Mouse (Mus musculus): ENCODE data around the gene Bbs9. TPM values are rescaled to one million over a fixed set of nuclear protein-coding genes. Genes with fewer than 3 reads are reported as not detected.

The Bbs9 gene
- polyA plus RNA-seq, 1 experiment from 2014 or later = 15.5 TPM

DNA sequence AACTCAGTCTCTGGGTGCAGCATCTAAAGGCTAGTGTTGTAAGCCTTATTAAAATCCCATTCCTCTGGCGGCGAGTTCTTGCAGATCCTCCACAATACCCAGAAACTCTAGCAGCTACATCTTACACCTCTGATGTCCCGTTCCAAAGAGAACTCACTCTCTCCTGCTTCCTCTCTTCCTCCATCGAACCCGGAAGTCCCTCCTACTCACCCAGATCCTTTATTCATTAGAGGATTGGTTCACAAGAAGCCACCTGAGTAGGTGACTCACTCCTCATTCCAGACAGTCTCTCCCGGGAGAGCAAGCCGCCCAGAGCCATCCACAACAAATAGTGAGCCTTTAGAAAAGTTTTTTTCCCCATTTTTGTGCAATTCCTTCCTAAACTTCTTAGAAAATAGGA, 10.7 kb downstream of the Bbs9 start:
- Histone ChIP-seq H3K79me2 (ENCODE audit: inconsistent target) (no peaks in the 10 kb centered on the region), H3K4me3 (ENCODE audit: inconsistent target) (no peak overlapping the region), H3K27ac (no peak overlapping the region), H3K36me3 (ENCODE audit: inconsistent target) (no peaks in the 10 kb centered on the region)
- 96% methylated on average over 7 of the region's 7 CpGs for WGBS (ENCODE audit: missing documents)

DNA sequence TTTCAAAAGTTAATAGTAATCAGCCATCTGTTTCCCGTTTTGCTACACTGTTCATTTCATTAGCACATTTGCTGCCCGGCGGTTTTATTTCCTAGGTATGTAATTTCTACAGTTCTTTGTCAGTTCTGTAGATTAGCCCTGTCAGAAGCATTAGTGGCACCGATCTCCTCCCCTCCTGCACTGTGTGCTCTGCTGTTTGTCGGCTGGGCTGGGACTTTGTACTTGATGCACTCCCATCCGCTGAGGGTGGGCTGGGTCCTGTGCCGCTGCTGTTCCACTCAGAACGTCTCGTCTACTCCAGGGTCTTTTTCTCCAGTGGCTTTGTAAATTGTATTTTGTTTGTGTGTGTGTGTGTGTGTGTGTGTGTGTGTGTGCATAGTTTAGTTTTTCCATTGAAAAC, 13.4 kb downstream of the Bbs9 start:
- Histone ChIP-seq H3K27ac (no peak overlapping the region), H3K79me2 (ENCODE audit: inconsistent target) (no peaks in the 10 kb centered on the region), H3K36me3 (ENCODE audit: inconsistent target) (no peaks in the 10 kb centered on the region), H3K4me3 (ENCODE audit: inconsistent target) (no peak overlapping the region)
- 93% methylated on average over 9 of the region's 9 CpGs for WGBS (ENCODE audit: missing documents)

DNA sequence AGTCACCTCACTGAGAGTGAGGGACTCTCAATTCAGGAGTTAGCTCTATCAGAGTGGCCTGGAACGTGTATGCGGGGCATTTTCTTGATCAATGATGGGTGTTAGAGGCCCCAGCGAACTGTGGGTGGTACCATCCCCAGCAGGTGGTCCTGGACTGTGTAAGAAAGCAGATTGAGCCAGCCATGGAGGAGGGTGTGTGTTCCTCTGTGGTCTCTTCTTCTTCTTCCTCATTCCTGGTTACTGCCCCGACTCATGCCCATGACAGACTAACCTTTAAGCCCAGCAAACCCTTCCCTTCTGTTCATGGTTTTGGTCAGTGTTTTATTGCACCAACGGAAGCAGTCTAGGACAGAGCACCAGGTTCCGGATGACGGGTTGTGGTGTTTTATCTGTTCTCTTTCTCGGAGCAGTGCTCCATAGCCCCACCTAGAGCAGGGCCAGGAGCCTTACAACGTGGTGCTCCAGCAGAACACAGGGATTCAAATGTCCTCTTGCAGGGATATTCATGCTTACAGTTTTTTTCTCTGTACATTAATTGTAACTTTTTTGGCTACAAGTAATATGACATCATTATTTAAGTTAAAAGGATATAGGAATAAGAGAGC, 18.8 kb downstream of the Bbs9 start:
- Histone ChIP-seq H3K79me2 (ENCODE audit: inconsistent target) (no peaks in the 10 kb centered on the region), H3K4me3 (ENCODE audit: inconsistent target) (no peak overlapping the region), H3K27ac (no peak overlapping the region), H3K36me3 (ENCODE audit: inconsistent target) (no peaks in the 10 kb centered on the region)
- 78% methylated on average over 9 of the region's 9 CpGs for WGBS (ENCODE audit: missing documents)

DNA sequence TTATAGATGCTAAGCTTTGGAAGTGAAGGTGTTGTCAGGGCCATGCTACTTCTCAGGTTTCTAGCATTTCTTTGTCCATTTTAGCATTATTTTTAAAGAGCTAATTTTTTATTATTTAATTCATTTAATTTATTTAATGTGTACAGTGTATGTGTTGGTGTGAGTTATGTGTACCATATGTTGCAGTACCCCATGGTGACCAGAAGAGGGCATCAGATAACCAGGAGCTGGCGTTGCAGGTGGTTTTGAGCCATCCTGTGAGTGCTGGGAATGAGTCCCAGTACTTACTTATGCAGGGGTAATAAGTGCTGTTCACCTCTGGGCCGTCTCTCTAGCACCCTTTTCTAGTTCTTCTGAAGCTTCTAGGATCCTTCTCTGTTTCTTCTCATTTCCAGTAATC, 19.6 kb downstream of the Bbs9 start:
- WGBS (ENCODE audit: missing documents) = 96% methylated on average over 2 of the region's 2 CpGs
- no peak overlapping the region for H3K4me3 ChIP-seq (ENCODE audit: inconsistent target)
- no peaks in the 10 kb centered on the region for H3K36me3 ChIP-seq (ENCODE audit: inconsistent target)
- H3K79me2 ChIP-seq (ENCODE audit: inconsistent target) = no peaks in the 10 kb centered on the region
- H3K27ac ChIP-seq = no peak overlapping the region

DNA sequence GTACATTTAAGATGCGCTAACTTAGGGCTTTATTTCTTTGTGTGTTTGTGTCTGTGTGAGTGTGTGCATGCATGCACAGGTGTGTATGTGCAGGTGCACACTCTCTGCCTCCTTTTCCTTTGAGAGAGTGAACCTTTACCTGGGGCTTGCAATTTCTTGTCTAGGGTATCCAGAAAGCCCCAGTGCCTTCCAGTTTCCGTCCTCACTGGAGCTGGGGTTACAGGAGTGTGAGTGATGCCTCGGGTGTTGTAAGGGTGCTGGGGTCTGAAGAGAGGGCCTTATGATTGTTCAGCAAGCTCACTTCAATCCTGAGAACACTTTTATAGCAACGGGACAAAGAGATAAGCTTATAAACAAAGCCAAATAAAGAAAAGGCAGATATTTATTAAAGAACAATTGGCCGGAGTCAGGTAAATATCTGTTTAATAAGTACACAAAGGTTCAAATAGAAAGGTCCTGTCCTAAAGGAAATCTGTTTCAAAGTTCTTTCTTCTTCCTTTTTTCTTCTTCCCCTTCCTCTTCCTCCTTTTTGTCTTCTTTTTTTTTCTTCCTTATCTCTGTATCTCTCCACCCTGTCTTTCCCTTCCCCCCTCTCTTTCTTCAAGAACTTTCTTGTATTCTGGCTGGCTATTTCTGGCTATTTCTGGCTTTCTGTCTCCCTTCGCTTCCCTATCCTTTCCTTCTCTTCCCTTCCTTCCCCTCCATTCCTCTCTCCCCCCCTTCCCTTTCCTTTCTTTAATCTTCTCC, 21.7 kb downstream of the Bbs9 start:
- Histone ChIP-seq H3K36me3 (ENCODE audit: inconsistent target) (no peaks in the 10 kb centered on the region), H3K27ac (no peak overlapping the region), H3K79me2 (ENCODE audit: inconsistent target) (no peaks in the 10 kb centered on the region), H3K4me3 (ENCODE audit: inconsistent target) (no peak overlapping the region)
- WGBS (ENCODE audit: missing documents) = 91% methylated on average over 6 of the region's 6 CpGs

DNA sequence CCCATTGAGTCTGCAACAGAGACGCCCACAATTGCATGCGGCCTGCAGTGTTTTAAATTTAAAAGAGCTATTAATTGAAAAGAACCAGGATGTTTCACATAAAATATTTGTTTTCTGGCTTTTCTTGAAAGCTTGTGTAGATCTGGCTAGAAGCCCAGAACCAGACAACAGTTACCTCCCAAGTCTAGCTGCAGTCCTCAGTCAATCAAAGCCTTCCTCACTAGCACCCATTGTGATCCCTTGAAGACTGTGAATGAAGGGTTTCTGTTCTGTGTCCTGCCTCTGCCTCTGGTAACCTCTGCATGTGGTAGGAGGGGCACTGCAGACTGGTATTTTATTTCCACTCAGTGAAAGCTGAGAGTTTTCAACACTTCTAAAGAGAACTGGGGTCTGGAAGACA, 27.5 kb downstream of the Bbs9 start:
- WGBS (ENCODE audit: missing documents) = 100% methylated on average over 2 of the region's 2 CpGs
- Histone ChIP-seq H3K36me3 (ENCODE audit: inconsistent target) (no peaks in the 10 kb centered on the region), H3K79me2 (ENCODE audit: inconsistent target) (no peaks in the 10 kb centered on the region), H3K4me3 (ENCODE audit: inconsistent target) (no peak overlapping the region), H3K27ac (no peak overlapping the region)

DNA sequence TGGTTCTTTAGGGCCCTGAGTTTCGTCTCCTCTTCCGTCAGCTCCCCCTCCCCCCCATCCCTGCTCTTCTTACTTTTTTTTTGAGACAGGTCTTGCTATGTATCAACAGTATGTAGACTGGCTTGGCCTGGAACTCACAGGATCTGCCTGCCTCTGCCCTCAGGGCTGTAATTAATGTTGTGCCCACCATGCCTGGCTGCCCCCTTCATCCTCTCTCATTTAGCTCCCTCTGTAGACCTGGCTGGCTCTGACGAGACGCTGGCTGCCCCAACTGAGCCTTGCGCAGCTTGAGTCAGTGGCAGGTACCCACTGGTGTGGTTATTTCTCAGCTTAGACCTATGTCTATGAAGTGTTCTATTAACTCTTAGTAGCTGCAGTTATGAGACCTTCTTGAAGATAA, 28.1 kb downstream of the Bbs9 start:
- 94% methylated on average over 5 of the region's 5 CpGs for WGBS (ENCODE audit: missing documents)
- H3K4me3 ChIP-seq (ENCODE audit: inconsistent target) = no peak overlapping the region
- no peaks in the 10 kb centered on the region for H3K79me2 ChIP-seq (ENCODE audit: inconsistent target)
- no peak overlapping the region for H3K27ac ChIP-seq
- H3K36me3 ChIP-seq (ENCODE audit: inconsistent target) = no peaks in the 10 kb centered on the region

DNA sequence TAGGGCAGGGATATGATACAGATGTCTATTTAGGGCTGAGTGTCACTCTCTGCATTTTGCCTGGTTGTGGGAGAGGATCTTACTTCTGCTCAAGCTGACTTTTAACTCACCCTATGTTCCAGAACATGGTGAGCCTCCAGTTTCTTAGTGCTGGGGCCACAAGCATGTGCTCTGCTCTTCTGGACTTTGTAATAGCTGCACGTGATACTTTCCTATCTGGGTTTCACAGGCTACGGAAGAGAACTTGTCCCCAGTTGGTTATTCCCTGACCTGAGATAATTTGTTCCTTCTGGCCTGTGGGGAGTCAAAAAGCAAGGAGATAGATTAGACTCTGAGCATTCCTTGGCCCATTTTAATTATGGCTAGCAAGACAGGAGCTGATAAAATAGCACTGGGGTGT, 30.1 kb downstream of the Bbs9 start:
- no peaks in the 10 kb centered on the region for H3K79me2 ChIP-seq (ENCODE audit: inconsistent target)
- no peaks in the 10 kb centered on the region for H3K36me3 ChIP-seq (ENCODE audit: inconsistent target)
- H3K27ac ChIP-seq = no peak overlapping the region
- H3K4me3 ChIP-seq (ENCODE audit: inconsistent target) = no peak overlapping the region
- 100% methylated on average over 2 of the region's 2 CpGs for WGBS (ENCODE audit: missing documents)

DNA sequence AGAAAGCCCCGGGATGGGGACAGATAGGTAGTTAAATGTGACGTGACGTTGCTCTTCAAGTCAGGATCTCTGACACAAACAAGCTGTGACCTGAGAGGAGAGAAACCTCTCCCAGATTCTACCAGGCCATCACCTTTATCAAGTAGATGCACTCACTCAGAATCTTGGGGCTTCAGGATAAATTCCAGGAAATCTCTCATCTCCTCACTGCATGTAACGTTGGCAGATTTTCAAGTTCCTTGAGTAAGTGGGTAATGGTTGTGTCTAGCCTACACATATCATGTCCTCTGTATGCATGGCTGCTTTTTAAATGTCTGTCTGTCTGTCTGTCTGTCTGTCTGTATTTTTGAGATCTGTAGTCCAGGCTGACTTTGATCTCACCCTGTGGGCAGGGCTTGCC, 39.6 kb downstream of the Bbs9 start:
- Histone ChIP-seq H3K36me3 (ENCODE audit: inconsistent target) (no peaks in the 10 kb centered on the region), H3K27ac (no peak overlapping the region), H3K4me3 (ENCODE audit: inconsistent target) (no peak overlapping the region), H3K79me2 (ENCODE audit: inconsistent target) (no peaks in the 10 kb centered on the region)
- 97% methylated on average over 4 of the region's 4 CpGs for WGBS (ENCODE audit: missing documents)

DNA sequence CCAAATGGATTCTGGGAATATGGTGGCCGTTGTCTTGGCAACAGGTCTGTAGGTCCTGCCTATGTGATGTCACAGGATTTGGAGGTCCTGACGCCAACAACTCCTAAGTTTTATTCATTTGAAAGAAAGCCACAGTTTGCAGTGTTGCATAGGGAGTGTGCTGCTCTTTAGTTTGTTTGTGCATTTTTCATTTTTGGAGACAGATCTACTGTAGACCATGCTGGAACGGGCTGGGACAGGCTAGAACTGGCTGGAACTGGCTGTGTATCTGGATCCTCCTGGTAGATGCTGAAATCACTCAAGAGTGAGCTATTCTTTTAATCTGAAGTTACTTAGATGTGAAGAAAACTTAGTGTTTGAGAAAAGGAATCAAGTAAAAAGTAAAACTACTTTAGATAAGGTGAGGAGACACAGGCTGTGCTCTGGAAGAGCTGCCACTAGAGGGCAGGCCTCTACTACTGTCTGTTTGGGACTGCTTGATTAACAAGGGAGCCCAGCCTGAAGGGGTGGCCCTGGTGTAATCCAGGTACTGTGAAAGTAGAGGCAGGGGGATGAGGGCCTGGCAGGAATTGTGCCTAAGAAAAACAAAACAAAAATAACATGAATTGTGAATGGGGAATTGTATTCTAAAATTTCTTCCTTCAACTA, 43.0 kb downstream of the Bbs9 start:
- Histone ChIP-seq H3K27ac (no peak overlapping the region), H3K36me3 (ENCODE audit: inconsistent target) (no peaks in the 10 kb centered on the region), H3K4me3 (ENCODE audit: inconsistent target) (no peak overlapping the region), H3K79me2 (ENCODE audit: inconsistent target) (no peaks in the 10 kb centered on the region)
- 98% methylated on average over 3 of the region's 3 CpGs for WGBS (ENCODE audit: missing documents)

DNA sequence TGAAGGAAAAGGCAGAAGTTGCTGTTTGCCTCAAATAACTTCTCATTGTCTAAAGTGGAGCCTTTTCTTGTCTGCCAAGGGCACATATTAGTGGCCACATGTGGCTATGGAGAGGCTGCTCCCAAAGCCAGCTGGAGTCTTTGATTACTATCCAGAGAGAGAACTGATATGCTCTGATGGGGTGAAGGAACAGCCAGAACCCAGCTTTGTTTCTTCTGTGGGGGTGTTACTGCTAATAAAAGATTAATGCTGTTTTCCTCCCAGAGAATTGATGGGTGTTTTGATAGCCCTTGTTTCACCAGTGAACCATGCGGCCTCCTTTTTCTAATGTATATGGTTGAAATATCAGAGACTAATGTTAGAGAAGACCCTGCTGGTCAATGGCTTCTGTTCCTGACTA, 47.9 kb downstream of the Bbs9 start:
- Histone ChIP-seq H3K36me3 (ENCODE audit: inconsistent target) (no peaks in the 10 kb centered on the region), H3K79me2 (ENCODE audit: inconsistent target) (no peaks in the 10 kb centered on the region), H3K27ac (no peak overlapping the region), H3K4me3 (ENCODE audit: inconsistent target) (no peak overlapping the region)
- WGBS (ENCODE audit: missing documents) = 89% methylated on average over 1 of the region's 1 CpGs

DNA sequence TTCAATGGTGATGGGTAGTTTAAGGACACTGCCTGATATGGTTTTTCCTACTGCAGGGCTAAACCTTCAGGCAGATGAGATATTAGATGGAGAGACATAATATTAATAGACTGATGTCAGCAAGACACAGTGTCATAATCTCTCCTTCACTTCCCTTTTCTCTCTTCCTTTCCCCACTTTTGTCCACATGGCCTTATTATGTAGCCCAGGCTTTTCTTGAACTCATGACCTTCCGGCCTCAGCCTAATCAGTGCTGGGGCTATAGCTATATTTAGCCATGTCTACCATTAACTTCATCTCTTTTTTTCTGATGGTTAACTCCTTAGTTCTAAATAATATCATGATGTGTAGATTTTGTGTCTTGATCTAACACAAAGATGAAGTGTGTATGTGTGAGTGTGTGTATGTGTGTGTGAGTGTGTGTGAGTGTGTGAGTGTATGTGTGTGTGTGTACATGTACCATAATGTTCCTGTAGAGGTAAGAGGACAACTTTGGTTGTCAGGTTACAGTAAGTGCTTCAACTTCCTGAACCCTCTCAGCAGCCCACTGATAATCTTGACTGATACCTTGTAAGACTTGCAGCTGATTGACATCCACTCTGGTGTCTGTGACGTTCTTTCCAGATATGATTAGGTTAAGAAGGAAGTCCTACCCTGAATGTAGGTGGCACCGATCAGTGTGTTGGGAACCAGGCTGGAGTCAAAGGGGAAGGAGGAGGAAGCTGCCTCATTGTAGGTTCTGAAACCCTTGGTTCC, 55.4 kb downstream of the Bbs9 start:
- no peak overlapping the region for H3K4me3 ChIP-seq (ENCODE audit: inconsistent target)
- WGBS (ENCODE audit: missing documents) = 76% methylated on average over 3 of the region's 3 CpGs
- H3K27ac ChIP-seq = no peak overlapping the region
- H3K79me2 ChIP-seq (ENCODE audit: inconsistent target) = no peaks in the 10 kb centered on the region
- no peaks in the 10 kb centered on the region for H3K36me3 ChIP-seq (ENCODE audit: inconsistent target)

DNA sequence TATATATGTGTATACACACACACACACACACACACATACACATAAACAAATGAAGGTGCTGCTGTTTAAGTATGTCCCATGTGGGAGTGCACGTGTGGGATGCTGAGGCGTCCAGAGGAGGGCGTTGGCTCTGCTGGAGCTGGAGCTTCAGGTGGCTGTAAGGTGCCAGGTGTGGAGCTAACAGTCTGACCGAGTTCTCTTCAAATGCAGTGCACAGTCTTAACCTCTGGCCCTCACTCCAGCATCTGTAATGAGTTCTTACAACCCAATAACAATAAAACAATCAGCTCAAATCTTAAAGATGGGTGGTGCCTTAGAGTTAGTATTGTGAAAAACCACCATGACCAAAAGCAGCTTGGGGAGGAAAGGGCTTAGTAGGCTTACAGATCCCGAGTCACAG, 56.6 kb downstream of the Bbs9 start:
- 91% methylated on average over 5 of the region's 5 CpGs for WGBS (ENCODE audit: missing documents)
- Histone ChIP-seq H3K4me3 (ENCODE audit: inconsistent target) (no peak overlapping the region), H3K79me2 (ENCODE audit: inconsistent target) (no peaks in the 10 kb centered on the region), H3K36me3 (ENCODE audit: inconsistent target) (no peaks in the 10 kb centered on the region), H3K27ac (no peak overlapping the region)

DNA sequence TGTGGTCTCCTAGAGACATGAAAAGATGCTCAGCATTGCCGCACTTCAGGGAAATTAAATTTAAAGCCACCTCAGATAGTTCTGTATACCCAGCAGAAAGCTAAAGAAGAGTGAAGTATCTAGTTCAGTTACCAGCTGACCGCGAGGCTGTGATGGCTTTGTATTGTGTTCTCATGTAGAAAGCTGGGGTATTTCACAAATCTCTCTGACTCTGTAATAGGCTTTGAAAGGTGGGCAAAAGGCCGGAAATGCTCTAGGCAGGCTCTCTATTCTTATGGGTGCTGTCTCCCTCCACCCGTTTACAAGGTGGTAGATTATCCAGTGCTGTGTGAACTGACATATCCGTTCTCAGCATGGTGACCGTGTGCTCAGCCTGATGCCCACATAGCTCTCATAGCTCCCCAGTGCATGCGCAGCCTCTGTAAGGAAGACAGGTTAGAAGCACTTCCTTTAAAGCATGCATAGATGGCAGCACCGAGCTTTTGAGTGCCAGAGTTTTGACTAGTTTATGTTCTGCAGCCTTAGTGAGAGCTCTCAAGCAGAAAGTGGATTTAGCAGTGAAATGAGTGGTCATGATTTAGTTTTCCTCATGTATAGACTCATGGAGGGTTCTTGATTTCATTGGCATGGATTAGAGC, 57.4 kb downstream of the Bbs9 start:
- H3K4me3 ChIP-seq (ENCODE audit: inconsistent target) = no peak overlapping the region
- H3K36me3 ChIP-seq (ENCODE audit: inconsistent target) = no peaks in the 10 kb centered on the region
- H3K27ac ChIP-seq = no peak overlapping the region
- H3K79me2 ChIP-seq (ENCODE audit: inconsistent target) = no peaks in the 10 kb centered on the region
- 60% methylated on average over 9 of the region's 9 CpGs for WGBS (ENCODE audit: missing documents)

Data from macrophage (primary cell).